Mouse (Mus musculus) hindbrain, embryonic 12.5 days (tissue): ENCODE results near the gene Dnm1l. TPM values are rescaled to one million over a fixed set of nuclear protein-coding genes. Genes with fewer than 3 reads are reported as not detected.

Experiments used
- ATAC-seq: fragments of 200-750 bp; cut with Nextera tagmentation; 2 replicates; pipeline ENCODE4 v1.8.0; 2017; ENCODE audit warnings: moderate TSS enrichment; ENCODE audit not compliant: low FRiP score
- H3K27ac ChIP-seq: fragments of 300-500 bp; sonication (generic); 2 replicates; pipeline ENCODE4 v1.5.1; 2016; ENCODE audit warnings: mild to moderate bottlenecking
- H3K27me3 ChIP-seq: fragments of 300-500 bp; sonication (generic); 2 replicates; pipeline ENCODE4 v1.6.1; 2016; ENCODE audit warnings: mild to moderate bottlenecking
- H3K36me3 ChIP-seq: fragments of 300-500 bp; sonication (generic); 2 replicates; pipeline ENCODE4 v1.6.1; 2016; ENCODE audit warnings: mild to moderate bottlenecking
- H3K4me1 ChIP-seq: fragments of 300-500 bp; sonication (generic); 2 replicates; pipeline ENCODE4 v1.6.1; 2016
- H3K4me2 ChIP-seq: fragments of 300-500 bp; sonication (generic); replicated peaks from 2 replicates; pipeline ENCODE4 v1.6.1; 2016; ENCODE audit warnings: mild to moderate bottlenecking
- H3K4me3 ChIP-seq: fragments of 300-500 bp; sonication (generic); 2 replicates; pipeline ENCODE4 v1.5.1; 2016; ENCODE audit warnings: mild to moderate bottlenecking
- H3K9ac ChIP-seq: fragments of 300-500 bp; sonication (generic); 2 replicates; pipeline ENCODE4 v1.6.1; 2016; ENCODE audit warnings: mild to moderate bottlenecking, moderate library complexity
- H3K9me3 ChIP-seq: fragments of 300-500 bp; sonication (generic); replicated peaks from 2 replicates; pipeline ENCODE4 v1.6.1; 2016; ENCODE audit warnings: mild to moderate bottlenecking
- WGBS: fragments of 180-500 bp; shearing (Covaris S2); methylation state at CpG from one replicate; pipeline ENCODE4 v1.1.7; 2016; 5-methylcytosine and 5-hydroxymethylcytosine counted together
- polyA plus RNA-seq: library from polyadenylated mRNA; unstranded; fragments of >200 nt; fragmentation: Nextera tagmentation; extraction: Ambion mirVana; gene quantifications from 2 replicates; pipeline ENCODE4 v1.2.1, GENCODE M21; 2016

Gene Dnm1l
- polyA plus RNA-seq, 1 experiment from 2014 or later: 82.7 TPM

- 91% methylated on average over 3 of the region's 3 CpGs for WGBS
- Histone ChIP-seq H3K9me3 (no peaks in the 10 kb centered on the region), H3K4me2 (no peak overlapping the region), H3K27ac (no peak overlapping the region), H3K9ac (no peak overlapping the region), H3K4me1 (no peaks in the 10 kb centered on the region), H3K36me3 (no peaks in the 10 kb centered on the region), H3K27me3 (no peaks in the 10 kb centered on the region), H3K4me3 (no peak overlapping the region)
- no peak for ATAC-seq
Observed at GRCm38 (mm10) chr16:16262436-16262835, 96.3 kb downstream of the Dnm1l start.

Other genes starting within 250 kb of the Dnm1l start
- 2.7 and 3.7 TPM in 2 replicates for gene Pkp2, start 145.6 kb downstream of the Dnm1l start, polyA plus RNA-seq
- 38.6 and 41.5 TPM in 2 replicates for gene Yars2, start 56.0 kb downstream of the Dnm1l start, polyA plus RNA-seq
- gene Fgd4, start 241.6 kb upstream of the Dnm1l start, polyA plus RNA-seq: 23.6 and 24.7 TPM in 2 replicates